Mouse (Mus musculus) kidney, embryonic 14.5 days (tissue): ENCODE measurements around the gene Hook1. TPM values are rescaled to one million over a fixed set of nuclear protein-coding genes. Genes with fewer than 3 reads are reported as not detected.

ENCODE experiments used
- ATAC-seq: fragments of 200-750 bp; cut with Nextera tagmentation; 2 replicates; pipeline ENCODE4 v1.8.0; 2017; ENCODE audit warnings: moderate number of reproducible peaks, mild to moderate bottlenecking, moderate TSS enrichment, moderate library complexity; ENCODE audit not compliant: low FRiP score, low TSS enrichment
- H3K27ac ChIP-seq: fragments of 300-500 bp; sonication (generic); 2 replicates; pipeline ENCODE4 v1.5.1; 2014; ENCODE audit warnings: low read depth, mild to moderate bottlenecking, low read length, moderate library complexity, mixed read lengths
- H3K27me3 ChIP-seq: fragments of 300-500 bp; sonication (generic); 2 replicates; pipeline ENCODE4 v1.6.1; 2014; ENCODE audit warnings: mild to moderate bottlenecking, low read length; ENCODE audit not compliant: control insufficient read depth, insufficient read depth
- H3K36me3 ChIP-seq: fragments of 300-500 bp; sonication (generic); 2 replicates; pipeline ENCODE4 v1.6.1; 2014; ENCODE audit warnings: low read length, mixed read lengths; ENCODE audit not compliant: control insufficient read depth, insufficient read depth
- H3K4me1 ChIP-seq: fragments of 300-500 bp; sonication (generic); 2 replicates; pipeline ENCODE4 v1.6.1; 2014; ENCODE audit warnings: low read length, mixed read lengths; ENCODE audit not compliant: control insufficient read depth, insufficient read depth
- H3K4me2 ChIP-seq: fragments of 300-500 bp; sonication (generic); replicated peaks from 2 replicates; pipeline ENCODE4 v1.6.1; 2014; ENCODE audit warnings: low read depth, mild to moderate bottlenecking, low read length
- H3K4me3 ChIP-seq: fragments of 300-500 bp; sonication (generic); 2 replicates; pipeline ENCODE4 v1.5.1; 2014; ENCODE audit warnings: mild to moderate bottlenecking, low read length
- H3K9ac ChIP-seq: fragments of 300-500 bp; sonication (generic); 2 replicates; pipeline ENCODE4 v1.6.1; 2014; ENCODE audit warnings: low read depth, mild to moderate bottlenecking, low read length, moderate library complexity
- H3K9me3 ChIP-seq: fragments of 300-500 bp; sonication (generic); 2 replicates; pipeline ENCODE4 v1.6.1; 2016; ENCODE audit warnings: low read length; ENCODE audit not compliant: control insufficient read depth
- WGBS: fragments of 180-500 bp; shearing (Covaris S2); extraction: QIAGEN DNeasy Blood & Tissue Kit; methylation state at CpG from one replicate; pipeline ENCODE4 v1.1.7; 2014; 5-methylcytosine and 5-hydroxymethylcytosine counted together
- polyA plus RNA-seq: library from polyadenylated mRNA; unstranded; fragments of >200 nt; fragmentation: Nextera tagmentation; extraction: Ambion mirVana; gene quantifications from 2 replicates; pipeline ENCODE4 v1.2.1, GENCODE M21; 2014

The Hook1 gene
- 17.0 and 32.5 TPM in 2 replicates for polyA plus RNA-seq

GRCm38 (mm10) chr4:95966928-95967724 lies at the start of gene Hook1:
TSS of gene Hook1 (plus strand) at chr4:95967240.
- H3K9me3 ChIP-seq: no peaks in the 10 kb centered on the region
- under 1% methylated on average over 74 of the region's 82 CpGs for WGBS
- no peaks in the 10 kb centered on the region for H3K36me3 ChIP-seq
- peak; percentile 100 for ATAC-seq
- H3K4me1 ChIP-seq: no peaks in the 10 kb centered on the region
- H3K27me3 ChIP-seq: no peaks in the 10 kb centered on the region; the same call in 1 of the 2 replicates
- peak within 1 kb of the TSS; percentile 74 for H3K9ac ChIP-seq
- H3K4me2 ChIP-seq: peak within 1 kb of the TSS; percentile 69
- H3K27ac ChIP-seq: peak within 1 kb of the TSS; percentile 62; the same call in 1 of the 2 replicates
- H3K4me3 ChIP-seq: peak within 1 kb of the TSS; percentile 65

DNA sequence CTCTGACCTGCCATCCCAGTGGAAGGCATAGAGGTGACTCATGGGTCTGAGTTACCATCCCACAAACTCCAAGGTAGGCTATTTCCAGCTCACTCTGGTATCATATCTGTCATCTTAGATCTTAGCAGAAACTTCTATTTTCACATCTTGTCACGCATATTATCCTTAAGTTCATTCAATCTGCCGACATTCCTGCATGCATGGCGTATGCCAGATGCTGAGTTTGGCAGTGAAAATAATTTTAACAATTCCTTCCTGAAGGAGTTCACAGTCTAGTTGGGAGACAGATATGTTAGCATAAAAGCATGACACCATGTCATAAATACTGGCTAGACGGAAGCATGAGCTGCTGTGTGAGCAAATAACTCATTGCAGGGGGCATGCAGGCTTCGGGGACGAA lies 49.3 kb upstream of the Hook1 start:
- Histone ChIP-seq H3K27ac (no peak overlapping the region), H3K4me2 (no peak overlapping the region), H3K9me3 (no peaks in the 10 kb centered on the region), H3K4me1 (no peaks in the 10 kb centered on the region), H3K36me3 (no peaks in the 10 kb centered on the region), H3K27me3 (no peaks in the 10 kb centered on the region), H3K9ac (no peak overlapping the region), H3K4me3 (no peak overlapping the region)
- ATAC-seq: no peak
- WGBS: 63% methylated on average over 6 of the region's 6 CpGs

GRCm38 (mm10) chr4:95920448-95920847 lies 46.6 kb upstream of the Hook1 start:
- H3K27ac ChIP-seq: no peak overlapping the region
- no peak overlapping the region for H3K4me2 ChIP-seq
- no peaks in the 10 kb centered on the region for H3K4me1 ChIP-seq
- H3K9ac ChIP-seq: no peak overlapping the region
- 57% methylated on average over 4 of the region's 4 CpGs for WGBS
- no peaks in the 10 kb centered on the region for H3K36me3 ChIP-seq
- no peak for ATAC-seq
- no peaks in the 10 kb centered on the region for H3K9me3 ChIP-seq
- H3K27me3 ChIP-seq: no peaks in the 10 kb centered on the region
- H3K4me3 ChIP-seq: no peak overlapping the region

DNA sequence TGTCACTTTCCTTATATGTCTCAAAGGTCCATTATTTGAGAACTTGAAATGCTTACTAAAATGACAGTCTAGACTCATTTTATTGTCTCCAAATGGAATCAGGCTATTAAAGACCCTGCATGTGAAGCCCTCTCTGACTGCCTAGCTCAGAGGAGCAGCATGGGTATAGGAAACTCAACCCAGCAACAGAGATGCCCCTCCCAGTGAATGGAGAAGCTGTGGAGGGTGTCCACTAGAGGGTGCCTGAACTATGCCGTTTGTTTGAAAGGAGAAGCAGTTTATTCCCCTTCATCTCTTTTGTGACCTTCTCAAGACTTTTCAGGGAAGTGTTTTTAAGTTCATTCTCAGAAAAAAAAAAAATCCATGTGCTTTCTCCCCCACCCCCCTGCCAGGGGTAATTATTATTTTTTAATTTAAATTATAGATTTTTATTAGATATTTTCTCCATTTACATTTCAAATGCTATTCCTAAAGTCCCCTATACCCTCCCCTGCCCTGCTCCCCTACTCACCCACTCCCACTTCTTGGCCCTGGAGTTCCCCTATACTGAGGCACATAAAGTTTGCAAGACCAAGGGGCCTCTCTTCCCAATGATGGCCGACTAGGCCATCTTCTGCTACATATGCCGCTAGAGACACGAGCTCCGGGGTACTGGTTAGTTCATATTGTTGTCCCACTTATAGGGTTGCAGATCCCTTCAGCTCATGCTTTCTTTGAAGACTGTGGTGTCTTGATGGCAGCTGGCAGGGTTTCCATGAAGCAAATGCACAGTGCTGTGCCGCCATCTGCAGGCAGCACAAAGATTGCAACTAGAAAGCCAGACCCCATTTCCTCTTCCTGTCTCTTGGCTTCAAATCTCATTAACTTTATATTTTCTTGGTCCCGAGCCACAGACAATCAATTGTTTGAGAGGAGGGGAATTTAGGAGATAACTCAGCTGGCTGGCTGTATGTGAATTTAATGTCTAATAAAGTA lies 42.5 kb upstream of the Hook1 start:
- no peak overlapping the region for H3K27ac ChIP-seq
- H3K36me3 ChIP-seq: no peaks in the 10 kb centered on the region
- WGBS: 18% methylated on average over 7 of the region's 7 CpGs
- H3K4me2 ChIP-seq: no peak overlapping the region
- no peaks in the 10 kb centered on the region for H3K9me3 ChIP-seq
- no peak overlapping the region for H3K4me3 ChIP-seq
- H3K27me3 ChIP-seq: no peaks in the 10 kb centered on the region
- no peak overlapping the region for H3K9ac ChIP-seq
- H3K4me1 ChIP-seq: no peaks in the 10 kb centered on the region
- peak; percentile 75 for ATAC-seq

GRCm38 (mm10) chr4:95928846-95929245 lies 38.2 kb upstream of the Hook1 start:
- Histone ChIP-seq H3K4me3 (no peak overlapping the region), H3K4me1 (no peaks in the 10 kb centered on the region), H3K4me2 (no peak overlapping the region), H3K36me3 (no peaks in the 10 kb centered on the region), H3K27ac (no peak overlapping the region), H3K9me3 (no peaks in the 10 kb centered on the region), H3K9ac (no peak overlapping the region), H3K27me3 (no peaks in the 10 kb centered on the region)
- ATAC-seq: no peak
- 83% methylated on average over 1 of the region's 1 CpGs for WGBS

GRCm38 (mm10) chr4:95929936-95930335 lies 37.1 kb upstream of the Hook1 start:
- H3K4me3 ChIP-seq: no peak overlapping the region
- ATAC-seq: no peak
- H3K27me3 ChIP-seq: no peaks in the 10 kb centered on the region
- no peak overlapping the region for H3K9ac ChIP-seq
- no peak overlapping the region for H3K4me2 ChIP-seq
- no peak overlapping the region for H3K27ac ChIP-seq
- H3K9me3 ChIP-seq: no peaks in the 10 kb centered on the region
- no peaks in the 10 kb centered on the region for H3K4me1 ChIP-seq
- H3K36me3 ChIP-seq: no peaks in the 10 kb centered on the region
- 91% methylated on average over 1 of the region's 1 CpGs for WGBS

- ATAC-seq: no peak
- H3K4me2 ChIP-seq: no peak overlapping the region
- H3K4me1 ChIP-seq: no peaks in the 10 kb centered on the region
- H3K9ac ChIP-seq: no peak overlapping the region
- no peaks in the 10 kb centered on the region for H3K9me3 ChIP-seq
- H3K4me3 ChIP-seq: no peak overlapping the region
- 65% methylated on average over 2 of the region's 2 CpGs for WGBS
- no peaks in the 10 kb centered on the region for H3K36me3 ChIP-seq
- no peaks in the 10 kb centered on the region for H3K27me3 ChIP-seq
- H3K27ac ChIP-seq: no peak overlapping the region
These were observed 35.7 kb upstream of the Hook1 start for GRCm38 (mm10) chr4:95931331-95931730.

DNA sequence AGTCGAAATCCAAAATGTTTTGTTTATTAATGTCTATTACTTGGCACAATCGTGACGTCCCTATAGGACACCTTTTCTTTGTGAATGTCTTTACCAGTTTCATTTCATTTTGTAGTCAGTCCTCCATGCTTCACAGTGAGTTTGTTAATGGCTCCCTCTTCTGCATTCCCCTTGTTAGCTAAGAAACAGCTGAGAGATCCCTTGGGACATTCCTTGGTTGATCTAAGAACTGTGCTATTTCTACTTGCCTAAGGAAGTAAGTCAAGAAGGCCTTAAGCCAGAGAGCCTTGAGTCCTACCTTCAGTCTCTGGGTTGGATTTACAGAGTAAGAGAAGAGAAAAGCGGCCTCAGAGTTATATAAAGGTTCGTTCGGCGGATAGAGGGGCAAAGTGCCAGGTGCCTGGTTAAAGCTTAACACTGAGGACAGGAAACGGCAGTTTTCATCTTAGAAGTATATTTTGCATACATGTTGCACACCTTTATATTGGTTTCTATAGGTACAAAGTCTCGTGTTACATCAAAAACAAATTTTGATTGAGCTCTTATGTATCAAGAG lies 33.2 kb upstream of the Hook1 start:
- 72% methylated on average over 9 of the region's 9 CpGs for WGBS
- peak; percentile 55; the same call in 1 of the 2 replicates for ATAC-seq

More for the DNA sequence above, 33.2 kb upstream of the Hook1 start:
- Histone ChIP-seq H3K4me2 (no peak overlapping the region), H3K27me3 (no peaks in the 10 kb centered on the region), H3K4me3 (no peak overlapping the region), H3K36me3 (no peaks in the 10 kb centered on the region), H3K4me1 (no peaks in the 10 kb centered on the region), H3K9me3 (no peaks in the 10 kb centered on the region), H3K27ac (peak overlapping the region; percentile 78; the same call in 1 of the 2 replicates), H3K9ac (no peak overlapping the region)
